Mouse (Mus musculus) ES-E14 (cell line): Measurements from ENCODE around the gene Usp18. TPM values are rescaled to one million over a fixed set of nuclear protein-coding genes. Genes with fewer than 3 reads are reported as not detected.
A peak's percentile ranks its signal among the peaks of the same experiment; 100 is the strongest.

Experiments used
- DNase-seq: peaks from one replicate; pipeline ENCODE4 v3.0.0-alpha.2; 2013; ENCODE audit warnings: low read depth, low spot score
- H3K27ac ChIP-seq: 2 replicates; pipeline ENCODE4 v1.5.1; 2012; ENCODE audit warnings: low read depth, mild to moderate bottlenecking, low read length, moderate library complexity, mixed read lengths; ENCODE audit not compliant: poor library complexity, insufficient read depth, severe bottlenecking
- H3K36me3 ChIP-seq: 2 replicates; pipeline ENCODE4 v1.6.1; 2012; ENCODE audit warnings: mild to moderate bottlenecking, low read length, moderate library complexity, mixed read lengths; ENCODE audit not compliant: control insufficient read depth, poor library complexity, insufficient read depth, severe bottlenecking
- H3K4me1 ChIP-seq, 2 experiments: fragments of 150-350 bp in 1 of 2; sonication (generic) in 1 of 2; 2 replicates each; pipeline ENCODE4 v1.6.1; 2012; ENCODE audit warnings: low read length in 2 of 2, mild to moderate bottlenecking in 1 of 2, mixed read lengths in 1 of 2; ENCODE audit not compliant: control insufficient read depth in 2 of 2, insufficient read depth in 2 of 2, poor library complexity in 1 of 2
- H3K4me3 ChIP-seq, 2 experiments: fragments of 150-350 bp in 1 of 2; sonication (generic) in 1 of 2; 2 replicates each; pipeline ENCODE4 v1.5.1; 2012; ENCODE audit warnings: low read length in 2 of 2, low read depth in 1 of 2, mild to moderate bottlenecking in 1 of 2, mixed read lengths in 1 of 2; ENCODE audit not compliant: insufficient read depth in 1 of 2, poor library complexity in 1 of 2, severe bottlenecking in 1 of 2
- H3K9ac ChIP-seq: 2 replicates; pipeline ENCODE4 v1.6.1; 2012; ENCODE audit warnings: low read depth, mild to moderate bottlenecking, low read length, mixed read lengths; ENCODE audit not compliant: poor library complexity, insufficient read depth, severe bottlenecking
- H3K9me3 ChIP-seq: fragments of 150-350 bp; sonication (generic); 2 replicates; pipeline ENCODE4 v1.6.1; 2012; ENCODE audit warnings: low read depth, mild to moderate bottlenecking, low read length; ENCODE audit not compliant: control insufficient read depth, insufficient read depth
- CHD2 ChIP-seq: IDR thresholded peaks from 2 replicates; pipeline ENCODE4 v1.6.1; 2014; ENCODE audit warnings: mild to moderate bottlenecking, low read depth, low read length, inconsistent platforms
- HCFC1 ChIP-seq: IDR thresholded peaks from 2 replicates; pipeline ENCODE4 v1.6.1; 2012; ENCODE audit warnings: low read length, inconsistent platforms, borderline replicate concordance; ENCODE audit not compliant: insufficient read depth
- MAFK ChIP-seq: IDR thresholded peaks from 2 replicates; pipeline ENCODE4 v1.6.1; 2014; ENCODE audit warnings: mild to moderate bottlenecking, low read depth, low read length, inconsistent platforms; ENCODE audit not compliant: insufficient read depth
- ZC3H11A ChIP-seq: IDR thresholded peaks from 2 replicates; pipeline ENCODE4 v1.6.1; 2012; ENCODE audit warnings: low read depth, mild to moderate bottlenecking, inconsistent platforms, low read length, borderline replicate concordance
- ZNF384 ChIP-seq: IDR thresholded peaks from 2 replicates; pipeline ENCODE4 v1.6.1; 2012; ENCODE audit warnings: low read depth, low read length, inconsistent platforms
- in situ Hi-C, 2 experiments: fragments of 600-800 bp; cut with MboI; formaldehyde crosslinking; loops; one replicate each; pipeline ENCODE4 v1.15.1; 2025; ENCODE audit warnings: low sequenced_read_pairs in 2 of 2, inconsistent platforms in 1 of 2; ENCODE audit not compliant: unreplicated experiment in 2 of 2
- total RNA-seq: library from RNA; depleted of rRNA; stranded (reverse); fragments of 300-350 nt; gene quantifications from 2 replicates; pipeline ENCODE4 v1.2.3, GENCODE M21; 2012; rRNA removed

Gene Usp18
- 0.09 TPM in 1 of 2 replicates, not detected in the other for total RNA-seq

GRCm38 (mm10) chr6:121245127-121246036 lies at the start of gene Usp18:
Gene Usp18 (plus strand): TSS chr6:121245906.
- Histone ChIP-seq H3K9ac (no peak within 1 kb of the TSS; the same call in 1 of the 2 replicates), H3K4me3 (peak within 1 kb of the TSS; percentile 21 to 34; a peak in 2 of 4 replicates), H3K36me3 (no peaks in the 10 kb centered on the region), H3K9me3 (no peaks in the 10 kb centered on the region), H3K4me1 (peaks cover 0 to 2% of the 10 kb centered on the region in 2 experiments; a peak in 1 of 4 replicates), H3K27ac (no peak within 1 kb of the TSS)
- TF ChIP-seq MAFK (no peak), CHD2 (no peak), ZNF384 (no peak), HCFC1 (no peak), ZC3H11A (no peak)
- in situ Hi-C loops = no loop called here
- peak; percentile 45 for DNase-seq

- H3K9me3 ChIP-seq = no peaks in the 10 kb centered on the region
- peaks cover 0 to 14% of the 10 kb centered on the region in 2 experiments; a peak in 1 of 4 replicates for H3K4me1 ChIP-seq
- no peak for TF ChIP-seq HCFC1
- no peak for TF ChIP-seq ZC3H11A
- TF ChIP-seq CHD2 = no peak
- TF ChIP-seq MAFK = no peak
- no peak for TF ChIP-seq ZNF384
- 0 out of 2 replicates have a peak, but pooled peaks cover 2% of the 10 kb centered on the region for H3K36me3 ChIP-seq
- H3K4me3 ChIP-seq = no peak overlapping the region
- no peak for DNase-seq
- H3K9ac ChIP-seq = no peak overlapping the region
- no peak overlapping the region for H3K27ac ChIP-seq
- in situ Hi-C loops = no loop called here
Observed at GRCm38 (mm10) chr6:121197807-121198365, 47.8 kb upstream of the Usp18 start.

- TF ChIP-seq MAFK (no peak), ZNF384 (no peak), ZC3H11A (no peak), CHD2 (no peak), HCFC1 (no peak)
- Histone ChIP-seq H3K9ac (no peak overlapping the region), H3K4me3 (no peak overlapping the region)
Observed at GRCm38 (mm10) chr6:121200458-121200857, 45.2 kb upstream of the Usp18 start.

GRCm38 (mm10) chr6:121202026-121202425 lies 43.7 kb upstream of the Usp18 start:
- no peak overlapping the region for H3K9ac ChIP-seq
- DNase-seq = no peak
- in situ Hi-C loops = no loop called here
- H3K9me3 ChIP-seq = no peaks in the 10 kb centered on the region
- H3K36me3 ChIP-seq = no peaks in the 10 kb centered on the region
- TF ChIP-seq ZNF384 (no peak), HCFC1 (no peak)
- H3K4me1 ChIP-seq = no peaks in the 10 kb centered on the region
- no peak overlapping the region for H3K4me3 ChIP-seq
- no peak overlapping the region for H3K27ac ChIP-seq

More at GRCm38 (mm10) chr6:121200458-121200857, 45.2 kb upstream of the Usp18 start:
- Histone ChIP-seq H3K27ac (no peak overlapping the region), H3K9me3 (no peaks in the 10 kb centered on the region), H3K4me1 (no peaks in the 10 kb centered on the region), H3K36me3 (no peaks in the 10 kb centered on the region)
- no peak for DNase-seq
- in situ Hi-C loops = no loop called here
